Mouse (Mus musculus) 416B (cell line): ENCODE results near the gene Hist1h2bk.

ENCODE experiments used
- DNase-seq: peaks from one replicate; pipeline ENCODE4 v3.0.0; 2011; ENCODE audit warnings: low read depth

Hist1h2bk gene

DNA sequence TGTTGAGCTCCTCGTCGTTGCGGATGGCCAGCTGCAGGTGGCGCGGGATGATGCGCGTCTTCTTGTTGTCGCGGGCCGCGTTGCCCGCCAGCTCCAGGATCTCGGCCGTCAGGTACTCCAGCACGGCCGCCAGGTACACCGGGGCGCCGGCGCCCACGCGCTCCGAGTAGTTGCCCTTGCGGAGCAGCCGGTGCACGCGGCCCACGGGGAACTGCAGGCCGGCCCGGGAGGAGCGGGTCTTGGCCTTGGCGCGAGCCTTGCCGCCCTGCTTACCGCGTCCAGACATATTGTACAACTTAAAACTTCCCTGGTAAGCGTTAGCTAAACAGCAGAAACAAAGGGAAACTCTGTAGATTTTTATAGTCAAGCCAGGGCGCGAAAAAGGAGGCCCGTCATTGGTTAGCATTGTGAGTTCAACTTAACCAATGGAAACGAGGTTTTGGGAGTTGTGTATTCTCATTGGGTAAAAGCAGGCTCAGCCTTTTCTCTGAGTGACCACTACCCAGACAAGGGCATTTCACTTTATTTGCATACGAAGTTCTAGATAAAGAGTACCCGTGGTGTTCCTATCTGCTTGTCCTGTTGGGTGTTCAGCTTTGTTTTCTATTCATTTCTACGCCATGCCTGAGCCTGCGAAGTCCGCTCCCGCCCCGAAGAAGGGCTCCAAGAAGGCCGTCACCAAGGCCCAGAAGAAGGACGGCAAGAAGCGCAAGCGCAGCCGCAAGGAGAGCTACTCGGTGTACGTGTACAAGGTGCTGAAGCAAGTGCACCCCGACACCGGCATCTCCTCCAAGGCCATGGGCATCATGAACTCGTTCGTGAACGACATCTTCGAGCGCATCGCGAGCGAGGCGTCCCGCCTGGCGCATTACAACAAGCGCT, at the start of gene Hist1h2bk, which contains the start of gene Hist1h2ah:
Hist1h2bk (plus strand) TSS at position 604 of the 882 bp plus-strand sequence.
Hist1h2ah (minus strand) TSS at position 302 of the 882 bp plus-strand sequence.
- peak; percentile 100 for DNase-seq

DNA sequence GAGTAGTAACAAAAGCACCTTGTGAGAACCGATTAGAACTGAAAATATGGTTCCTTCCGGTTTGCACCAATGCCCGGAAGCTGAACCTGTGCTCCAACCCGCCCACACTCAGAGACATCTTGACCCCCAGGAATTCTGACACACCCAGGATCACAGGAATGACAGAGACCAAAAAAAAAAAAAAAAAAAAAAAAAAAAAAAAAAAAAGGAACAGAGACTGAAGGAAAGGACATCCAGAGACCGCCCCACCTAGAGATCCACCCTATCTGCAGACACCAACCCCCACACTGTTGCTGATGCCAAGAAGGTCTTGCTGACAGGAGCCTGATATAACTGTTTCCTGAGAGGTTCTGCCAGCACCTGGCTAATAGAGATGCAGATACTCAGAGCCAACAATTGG, 43.1 kb upstream of the Hist1h2bk start:
- no peak for DNase-seq

DNA sequence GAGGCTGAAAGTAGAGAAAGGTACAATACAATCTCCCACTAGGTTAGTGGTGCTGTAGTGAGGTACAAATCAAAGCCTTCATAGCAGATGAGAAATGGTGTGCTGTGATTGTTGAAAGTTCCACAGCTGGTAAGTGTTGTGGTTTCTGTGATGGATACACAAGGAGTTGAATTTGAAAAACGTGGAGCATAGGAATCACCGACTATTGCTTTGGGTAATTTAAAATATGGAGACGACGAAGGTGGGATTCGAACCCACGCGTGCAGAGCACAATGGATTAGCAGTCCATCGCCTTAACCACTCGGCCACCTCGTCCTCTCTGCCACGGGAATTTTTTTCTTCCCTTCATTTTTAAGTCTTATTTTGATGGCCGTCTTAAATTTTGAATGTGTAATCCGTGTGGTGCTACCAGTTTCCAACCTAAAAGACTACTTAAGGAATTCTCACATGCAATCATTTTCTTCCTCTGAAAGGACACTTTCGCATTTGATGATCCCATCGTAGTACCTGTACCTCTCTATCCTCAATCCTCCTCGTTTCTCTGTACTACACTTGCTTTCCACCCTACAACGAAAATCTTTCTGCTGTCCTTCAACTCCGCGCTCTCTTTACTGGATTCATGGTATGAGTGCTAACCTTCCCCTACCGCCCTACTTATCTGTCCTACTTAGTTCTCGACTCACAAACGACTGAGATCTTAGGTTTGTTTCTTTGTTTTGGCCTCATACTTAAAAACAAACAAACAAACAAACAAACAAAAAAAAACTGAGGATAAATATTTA, 41.5 kb upstream of the Hist1h2bk start:
- no peak for DNase-seq

GRCm38 (mm10) chr13:21994896-21995295, 40.8 kb upstream of the Hist1h2bk start:
- no peak for DNase-seq

DNA sequence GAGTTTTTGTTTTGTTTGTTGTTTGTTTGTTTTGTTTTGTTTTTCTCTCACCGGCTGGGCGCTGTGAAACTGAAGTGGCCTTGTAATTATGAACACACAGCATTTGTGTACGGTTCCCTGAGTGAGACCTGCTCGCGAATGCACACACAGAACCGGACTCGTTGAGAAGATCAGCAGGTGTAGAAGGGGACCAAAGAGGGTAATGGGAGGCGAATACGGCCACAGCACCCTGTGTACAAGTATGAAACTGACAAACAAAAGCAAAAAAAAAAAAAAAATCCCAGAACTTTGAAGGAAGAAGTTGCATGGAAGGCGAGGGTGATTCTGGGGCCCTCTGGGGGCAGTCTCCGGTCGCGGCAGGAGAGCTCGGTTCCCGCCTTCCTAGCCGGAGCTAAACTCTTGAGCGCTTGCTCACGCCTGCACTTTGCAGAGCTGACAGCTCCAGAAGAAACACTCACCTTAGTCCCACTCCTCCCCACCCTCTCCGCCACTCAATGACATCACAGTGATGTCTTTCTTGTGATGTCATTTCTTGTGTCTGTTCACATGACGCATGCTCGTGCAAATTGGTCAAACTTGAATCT, 40.2 kb upstream of the Hist1h2bk start:
- DNase-seq: no peak

- peak; percentile 45 for DNase-seq
Observed at GRCm38 (mm10) chr13:21996101-21996839, 39.4 kb upstream of the Hist1h2bk start.

DNA sequence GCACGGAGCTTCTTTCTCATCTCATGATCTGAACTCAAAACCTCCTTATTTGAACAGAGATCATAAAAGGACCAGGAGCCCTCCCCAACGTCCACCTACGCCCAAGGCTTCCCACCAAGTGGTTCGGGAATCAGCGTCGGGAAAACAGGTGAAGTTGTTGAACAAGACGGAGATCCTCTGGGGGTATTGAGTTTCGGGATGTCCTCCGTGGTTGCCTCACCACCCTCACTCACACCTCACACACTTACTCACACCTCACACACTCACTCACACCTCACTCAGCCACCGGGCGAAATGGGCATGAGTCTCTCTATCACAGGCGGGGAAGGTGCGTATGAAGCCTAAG, 38.9 kb upstream of the Hist1h2bk start:
- DNase-seq: no peak

- DNase-seq: no peak
Observed at GRCm38 (mm10) chr13:21997201-21997820, 38.4 kb upstream of the Hist1h2bk start.

DNA sequence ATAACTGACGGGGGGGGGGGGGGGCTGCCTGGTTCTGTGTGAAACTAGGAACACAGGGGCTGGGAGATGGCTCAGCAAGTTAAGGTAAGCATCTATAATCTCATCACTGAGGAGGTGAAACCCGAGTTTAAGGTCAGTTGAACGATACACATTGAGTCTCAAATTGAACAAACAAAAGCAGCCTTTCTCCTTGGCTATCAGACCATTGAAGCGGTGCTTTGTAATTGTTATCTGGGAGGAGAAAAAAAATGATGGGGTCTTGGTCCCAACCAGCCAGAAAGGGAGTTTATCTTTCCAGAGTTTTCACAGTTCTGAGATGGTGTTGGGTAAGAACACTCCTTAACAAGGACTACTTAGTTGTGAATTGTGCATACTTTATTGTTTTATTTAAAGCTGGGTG, 37.8 kb upstream of the Hist1h2bk start:
- no peak for DNase-seq

GRCm38 (mm10) chr13:21998412-21998811, 37.3 kb upstream of the Hist1h2bk start:
- DNase-seq: no peak

DNA sequence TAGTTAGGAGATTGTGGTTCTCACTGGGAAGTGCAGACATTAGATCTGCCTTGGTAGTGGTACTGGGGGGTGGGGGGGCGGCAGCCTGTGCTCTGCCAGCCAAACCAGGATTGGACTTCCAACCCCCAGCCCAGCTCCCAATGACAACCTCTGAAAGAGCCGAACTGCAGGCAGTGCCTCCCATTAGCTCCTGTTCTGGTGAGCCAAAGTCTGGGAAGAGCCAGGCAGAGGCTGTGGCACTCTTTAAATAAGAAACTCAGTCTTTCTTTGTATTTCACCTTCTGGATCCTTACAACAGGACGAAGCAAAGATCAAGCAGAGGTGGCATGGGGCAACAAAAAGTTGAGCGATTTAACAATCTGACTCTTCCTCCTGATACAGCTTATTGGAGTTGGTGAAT, 36.5 kb upstream of the Hist1h2bk start:
- no peak for DNase-seq

GRCm38 (mm10) chr13:22001346-22001745, 34.3 kb upstream of the Hist1h2bk start:
- DNase-seq: peak; percentile 90

DNA sequence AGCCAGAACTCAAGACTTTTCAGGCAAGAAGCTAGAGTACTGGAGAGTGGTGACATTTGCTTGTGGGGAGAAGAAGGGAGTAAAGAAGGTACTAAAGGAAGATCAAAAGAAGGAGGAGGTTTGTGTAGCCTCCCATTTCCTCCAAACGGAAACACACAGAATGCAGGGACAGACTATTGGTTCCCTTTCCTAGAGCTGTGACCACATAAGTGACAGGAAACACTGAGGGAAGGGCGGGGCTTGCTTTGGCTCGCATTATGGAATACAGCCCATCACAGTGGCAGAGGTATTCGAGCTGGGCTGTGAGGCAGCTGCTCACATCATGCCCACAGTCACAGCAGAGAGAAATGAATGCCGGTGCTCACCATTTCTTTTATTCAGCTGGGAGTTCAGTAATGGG, 33.8 kb upstream of the Hist1h2bk start:
- DNase-seq: peak; percentile 91

- DNase-seq: peak; percentile 89
Observed at GRCm38 (mm10) chr13:22005605-22006333, 29.9 kb upstream of the Hist1h2bk start.

DNA sequence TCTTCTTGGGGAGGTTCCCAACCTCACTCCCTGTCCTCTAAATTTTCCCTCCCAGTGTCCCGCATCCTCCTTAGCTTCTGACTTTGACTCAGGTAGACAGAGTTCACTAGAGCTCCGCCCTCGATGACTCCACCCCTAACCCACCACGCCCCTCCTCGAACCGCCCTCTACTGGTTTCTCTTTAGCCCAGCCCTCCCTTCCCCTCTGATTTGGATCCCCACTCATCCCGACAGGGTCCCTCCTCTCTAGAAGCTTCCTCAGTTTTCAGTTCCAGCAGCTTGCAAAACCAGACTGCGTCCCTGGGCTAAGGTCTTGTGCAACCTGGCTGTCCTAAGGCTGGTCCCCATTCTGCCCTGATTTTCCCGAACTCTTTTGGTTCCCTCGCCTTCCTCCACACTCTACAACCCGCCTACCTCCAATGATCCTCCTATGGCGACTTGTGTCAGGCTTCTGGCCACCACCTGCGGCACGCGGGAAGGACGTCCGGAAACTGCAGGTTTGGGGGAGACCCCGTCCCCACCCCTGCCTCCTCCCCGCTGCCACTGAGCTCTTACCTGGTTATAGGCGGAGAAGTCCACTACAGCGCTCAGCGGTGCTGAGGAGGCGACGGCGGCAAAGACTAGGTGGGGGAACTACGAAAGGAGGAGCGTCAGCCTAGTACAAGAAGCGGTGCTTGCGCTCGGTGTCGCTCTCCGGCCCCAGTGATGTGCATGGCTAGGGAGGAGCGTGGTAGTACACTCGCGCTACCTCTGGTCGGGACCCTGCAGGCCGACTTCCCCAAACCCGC, 29.1 kb upstream of the Hist1h2bk start:
- DNase-seq: peak; percentile 89

DNA sequence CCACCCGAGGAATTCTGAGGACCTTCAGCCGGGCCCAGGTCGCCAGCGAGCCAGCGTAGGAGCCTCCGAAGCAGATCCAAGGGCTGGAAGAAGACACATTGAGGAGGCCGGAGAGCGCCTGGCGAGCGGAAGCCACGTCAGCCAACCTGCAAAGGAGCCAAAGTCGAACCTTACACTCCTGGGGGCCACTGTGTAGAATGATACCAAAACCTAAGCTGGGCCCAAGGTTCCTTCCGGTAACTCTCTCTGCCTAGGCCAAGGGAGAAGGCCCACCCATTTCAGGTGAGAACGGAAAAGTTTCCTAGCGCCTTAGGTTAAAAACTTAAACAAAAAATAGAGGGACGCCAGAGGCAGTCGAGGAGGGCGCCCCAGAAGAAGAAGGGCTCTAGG, 28.6 kb upstream of the Hist1h2bk start:
- DNase-seq: no peak

- no peak for DNase-seq
Observed at GRCm38 (mm10) chr13:22007872-22008271, 27.8 kb upstream of the Hist1h2bk start.

GRCm38 (mm10) chr13:22008707-22009106, 27.0 kb upstream of the Hist1h2bk start:
- DNase-seq: no peak

DNA sequence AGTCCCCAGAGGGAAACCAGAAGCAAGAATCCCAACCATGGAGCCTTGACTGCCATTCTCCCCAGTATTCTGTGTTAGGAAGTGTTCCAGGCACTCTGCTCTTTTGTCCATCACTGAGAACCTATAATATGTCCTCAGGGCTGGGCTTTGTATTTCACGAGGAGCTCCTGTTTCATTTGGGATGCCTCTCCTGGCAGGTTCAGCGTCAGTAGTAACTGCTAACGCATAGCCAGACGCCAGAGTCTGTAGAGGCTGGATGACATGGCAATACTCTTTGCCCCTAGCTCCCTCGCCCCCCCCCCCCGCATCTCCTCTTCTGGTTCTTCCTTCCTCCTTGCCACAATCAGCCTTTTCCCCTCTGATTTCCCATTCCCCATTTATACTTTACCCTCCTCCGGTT, 26.0 kb upstream of the Hist1h2bk start, which contains the start of gene Prss16:
Prss16 (minus strand) TSS at position 101 of the 400 bp plus-strand sequence.
- DNase-seq: no peak

DNA sequence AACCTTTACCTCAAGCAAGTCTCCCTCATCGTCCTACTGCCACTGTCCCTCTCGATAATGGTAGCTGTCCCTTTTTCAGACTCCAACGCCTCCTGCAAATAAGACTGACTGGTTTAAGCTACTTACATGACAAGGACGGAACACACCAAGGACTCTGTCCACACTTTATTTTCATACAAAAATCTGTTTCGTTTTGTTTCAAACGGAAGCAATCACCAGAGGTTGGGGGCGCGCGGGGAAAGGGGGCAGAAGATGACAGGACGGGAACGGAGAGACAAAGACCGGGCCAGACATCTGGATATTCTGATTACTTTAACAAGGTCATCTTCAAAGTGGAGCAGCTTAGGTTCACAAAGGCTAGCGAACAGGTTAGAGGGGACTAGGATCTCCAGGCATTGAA, 22.0 kb upstream of the Hist1h2bk start:
- DNase-seq: no peak
